Mouse (Mus musculus) kidney, adult 2 months (tissue): ENCODE data around the gene Lasp1.

Source experiments
- CTCF ChIP-seq: fragments of 200-500 bp; conservative IDR thresholded peaks from 2 replicates; pipeline ENCODE4 v1.5.1; 2011; ENCODE audit warnings: low read depth, mild to moderate bottlenecking, control low read depth, low read length, moderate library complexity, mixed read lengths; ENCODE audit not compliant: insufficient read depth, insufficient read length
- POLR2A ChIP-seq: fragments of 200-500 bp; IDR thresholded peaks from one replicate; pipeline ENCODE4 v1.6.1; 2011; ENCODE audit warnings: low read depth, low read length, control low read depth

- TF ChIP-seq POLR2A (no peak), CTCF (no peak)
These were observed 9.3 kb downstream of the Lasp1 start for GRCm38 (mm10) chr11:97808093-97808492.
